Mouse (Mus musculus) megakaryocyte-erythroid progenitor cell, adult 5-6 weeks (primary cell): ENCODE results near the gene Eef1akmt1. TPM values are rescaled to one million over a fixed set of nuclear protein-coding genes. Genes with fewer than 3 reads are reported as not detected.

ENCODE experiments used
- ATAC-seq: replicated peaks from 2 replicates; pipeline ENCODE4 v1.8.0; 2016; ENCODE audit warnings: mild to moderate bottlenecking, inconsistent platforms; ENCODE audit not compliant: severe bottlenecking, poor library complexity, low FRiP score, low TSS enrichment
- total RNA-seq, 2 experiments: library from RNA; stranded (forward) in 1 of 2; stranded (reverse) in 1 of 2; fragments of 200-1000, 215-1000 nt in 1 of 2; fragments of >200 nt in 1 of 2; fragmentation: Nextera tagmentation in 1 of 2; gene quantifications; 2 replicates each; pipeline ENCODE4 v1.2.3; 2014 to 2017

Eef1akmt1 gene
- total RNA-seq, 2 experiments from 2014 or later: 14.7 to 46.4 TPM

- ATAC-seq: no peak
These were observed 17.0 kb downstream of the Eef1akmt1 start for GRCm38 (mm10) chr14:57554434-57554833.

DNA sequence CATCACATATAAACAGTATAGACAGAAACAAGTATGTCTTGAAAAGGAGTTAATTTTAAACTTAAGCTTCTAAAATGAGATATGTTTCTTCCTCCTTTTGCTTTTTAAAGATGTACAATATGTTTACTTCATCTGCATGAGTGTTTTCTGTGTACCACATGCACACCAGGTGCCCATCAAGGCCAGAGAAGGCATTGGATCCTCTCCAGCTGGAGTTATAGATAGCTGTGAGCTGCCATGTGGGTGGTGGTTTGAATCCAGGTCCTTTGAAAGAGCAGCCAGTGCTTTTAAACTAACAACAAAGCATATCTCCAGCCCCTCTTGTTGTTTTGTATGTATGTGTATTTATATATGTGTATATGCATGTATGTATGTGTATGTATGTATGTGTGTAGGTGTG, 18.5 kb downstream of the Eef1akmt1 start:
- no peak for ATAC-seq

GRCm38 (mm10) chr14:57547062-57547461, 24.4 kb downstream of the Eef1akmt1 start:
- ATAC-seq: no peak

DNA sequence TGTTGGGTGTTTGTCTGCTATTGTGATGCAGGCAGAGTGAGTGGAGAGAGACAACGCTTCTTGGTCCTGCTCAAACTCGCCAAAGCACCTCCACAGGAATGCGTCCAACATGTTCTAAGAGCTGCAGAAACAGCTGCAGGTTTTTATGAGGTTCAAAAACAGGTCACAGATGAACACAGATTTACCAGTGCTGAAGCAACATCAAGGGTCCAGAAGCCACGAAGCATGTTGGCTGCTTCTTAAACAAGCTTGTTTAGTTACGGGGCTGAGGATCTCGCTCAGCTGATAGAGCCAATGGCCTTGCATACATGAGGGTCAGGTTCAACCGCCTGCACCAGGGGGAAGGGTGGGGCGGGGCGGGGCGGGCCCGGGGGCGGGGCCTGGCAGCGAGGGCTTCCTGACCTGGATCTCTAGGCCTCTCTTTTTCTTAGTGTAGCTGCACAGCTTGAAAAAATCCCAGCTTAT, 24.8 kb downstream of the Eef1akmt1 start:
- ATAC-seq: 0 out of 2 replicates have a peak, but pooled peaks have one; percentile 45

- no peak for ATAC-seq
These were observed 25.3 kb downstream of the Eef1akmt1 start for GRCm38 (mm10) chr14:57546131-57546530.

DNA sequence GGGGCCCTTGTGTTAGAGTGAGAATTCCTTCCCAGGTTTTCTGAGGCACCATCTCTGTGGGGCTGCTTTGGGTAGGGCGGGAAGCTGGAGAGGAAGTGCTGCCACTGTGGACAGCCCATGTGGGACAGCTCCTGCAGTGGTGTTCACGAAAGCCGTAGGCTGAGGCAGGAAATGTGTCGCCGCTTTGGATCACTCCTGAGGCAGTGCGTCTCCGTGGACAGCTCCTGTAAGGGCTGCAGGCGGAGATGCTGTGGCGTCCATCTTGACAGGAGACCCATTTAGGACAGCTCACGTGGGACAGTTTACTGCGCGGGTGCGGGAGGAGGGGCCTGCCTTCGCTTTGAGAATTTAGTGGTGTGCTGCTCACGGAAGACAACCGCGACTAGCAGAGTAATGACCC, 25.9 kb downstream of the Eef1akmt1 start:
- ATAC-seq: no peak

DNA sequence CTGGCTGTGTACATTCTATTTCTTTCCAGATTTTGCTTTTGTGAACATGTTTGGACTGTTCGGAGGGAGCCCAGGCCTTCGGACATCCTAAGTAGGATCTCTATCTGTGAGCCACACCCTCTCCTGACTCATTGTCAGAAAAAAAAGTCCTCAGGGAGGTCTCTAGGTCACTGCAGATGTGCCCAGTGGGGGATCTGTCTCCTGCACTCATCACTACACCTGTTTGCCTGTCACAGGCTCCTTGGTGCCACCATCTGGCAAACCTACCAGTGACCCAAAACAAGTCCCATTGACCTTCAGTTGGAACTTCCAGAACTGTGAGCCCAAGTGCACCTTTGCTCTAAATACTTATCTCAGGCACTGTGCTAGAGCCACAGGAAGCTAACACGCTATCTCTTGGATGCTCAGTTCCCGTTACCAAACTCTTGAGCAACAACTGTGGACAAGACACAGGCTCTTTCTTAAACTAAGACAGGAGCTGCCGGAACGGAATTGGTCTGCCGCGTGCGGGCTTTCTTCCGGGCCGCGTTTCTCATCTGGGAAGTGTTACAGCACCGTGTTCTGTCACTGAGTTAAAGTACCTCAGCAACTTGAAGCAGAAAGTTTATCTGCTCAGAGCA, 27.9 kb downstream of the Eef1akmt1 start:
- no peak for ATAC-seq

DNA sequence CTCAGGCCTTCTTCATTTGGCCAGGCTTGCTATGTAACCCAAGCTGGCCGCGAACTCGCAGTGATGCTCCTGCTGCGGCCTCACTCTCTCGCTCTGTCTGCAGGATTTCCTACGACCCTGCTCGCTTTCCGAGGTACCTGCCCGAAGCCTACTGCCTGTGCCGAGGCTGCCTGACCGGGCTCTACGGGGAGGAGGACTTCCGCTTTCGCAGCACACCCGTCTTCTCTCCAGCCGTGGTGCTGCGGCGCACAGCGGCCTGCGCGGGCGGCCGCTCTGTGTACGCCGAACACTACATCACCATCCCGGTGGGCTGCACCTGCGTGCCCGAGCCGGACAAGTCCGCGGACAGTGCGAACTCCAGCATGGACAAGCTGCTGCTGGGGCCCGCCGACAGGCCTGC, 29.2 kb downstream of the Eef1akmt1 start:
- no peak; the same call in 1 of the 2 replicates for ATAC-seq

GRCm38 (mm10) chr14:57540683-57541082, 30.7 kb downstream of the Eef1akmt1 start:
- ATAC-seq: no peak

DNA sequence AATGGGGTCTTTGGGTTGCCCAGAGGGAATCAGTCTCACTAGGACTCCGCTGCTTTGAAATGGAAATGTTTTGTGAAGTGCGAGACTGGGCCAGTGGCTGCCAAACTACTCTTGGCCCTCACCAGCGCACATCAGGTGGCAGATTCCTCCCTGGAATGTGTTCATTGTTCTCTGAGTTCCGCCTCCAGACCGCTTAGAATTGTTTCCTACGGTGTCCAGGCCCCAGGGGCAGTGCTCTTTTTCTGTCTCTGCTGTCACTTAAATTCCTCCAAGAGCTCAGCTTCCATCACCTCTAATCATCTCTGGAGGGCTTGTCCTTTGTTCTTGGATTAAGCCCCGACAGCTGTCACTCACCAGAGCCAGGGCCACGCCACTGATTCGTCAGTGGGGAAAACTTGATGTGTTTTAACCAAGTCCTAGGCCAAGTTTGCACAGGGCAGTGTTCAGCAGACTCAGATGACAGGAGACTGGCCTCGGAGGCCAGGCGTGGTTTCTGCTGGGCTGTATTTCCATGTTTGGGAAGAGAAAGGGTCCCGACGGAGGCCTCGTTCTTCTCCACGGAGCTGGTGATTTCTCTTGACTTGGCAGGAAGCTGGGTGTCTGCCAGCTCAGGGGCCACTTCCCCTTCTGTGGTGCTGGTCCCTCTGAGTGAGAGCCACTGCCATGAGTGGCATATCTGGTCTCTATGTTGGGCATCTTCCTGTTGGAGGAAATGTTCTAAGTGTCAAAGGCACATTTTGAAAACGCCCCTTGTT, 34.0 kb downstream of the Eef1akmt1 start:
- ATAC-seq: no peak

DNA sequence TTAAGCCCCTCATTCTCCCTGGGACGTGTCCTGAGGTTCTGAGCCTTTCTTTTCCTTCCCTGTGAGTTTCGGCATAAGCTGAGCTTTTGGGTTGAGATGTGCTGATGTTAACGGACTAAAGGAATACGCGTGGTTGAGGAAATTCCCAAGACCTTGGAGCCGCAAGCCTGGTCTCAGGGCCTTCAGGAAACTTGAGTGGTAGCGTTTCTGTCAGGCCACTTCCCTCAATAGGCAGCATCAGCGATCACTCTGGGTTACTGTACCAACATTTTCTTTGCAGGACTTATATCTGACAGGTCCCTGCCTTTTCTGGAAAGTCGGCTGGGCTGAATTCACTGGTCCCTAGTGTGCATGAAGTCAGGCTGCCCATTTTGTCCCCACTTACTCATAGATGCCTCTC, 34.6 kb downstream of the Eef1akmt1 start:
- no peak for ATAC-seq

GRCm38 (mm10) chr14:57535646-57536045, 35.8 kb downstream of the Eef1akmt1 start:
- no peak for ATAC-seq

- no peak for ATAC-seq
These were observed 36.5 kb downstream of the Eef1akmt1 start for GRCm38 (mm10) chr14:57534961-57535360.

DNA sequence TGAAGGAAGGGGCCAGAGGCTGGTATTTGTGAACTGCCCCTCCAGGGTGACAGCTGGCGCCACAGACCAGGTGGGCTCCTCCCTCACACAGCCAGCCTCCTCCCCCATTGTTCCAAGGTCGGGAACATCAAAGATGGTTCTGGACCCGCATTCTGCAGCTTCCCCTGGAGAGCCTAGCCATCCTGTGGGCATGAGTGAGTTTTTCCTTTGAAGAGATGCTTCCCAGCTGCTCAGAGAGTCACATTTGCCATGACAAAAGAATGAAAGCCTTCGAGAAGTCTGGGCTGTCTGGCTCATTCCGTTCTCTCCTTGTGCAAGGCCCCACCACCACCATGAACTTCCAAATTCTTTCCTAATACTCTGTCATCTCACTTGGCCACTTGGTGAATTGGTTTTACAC, 37.1 kb downstream of the Eef1akmt1 start:
- no peak for ATAC-seq

GRCm38 (mm10) chr14:57533841-57534240, 37.6 kb downstream of the Eef1akmt1 start:
- no peak for ATAC-seq

DNA sequence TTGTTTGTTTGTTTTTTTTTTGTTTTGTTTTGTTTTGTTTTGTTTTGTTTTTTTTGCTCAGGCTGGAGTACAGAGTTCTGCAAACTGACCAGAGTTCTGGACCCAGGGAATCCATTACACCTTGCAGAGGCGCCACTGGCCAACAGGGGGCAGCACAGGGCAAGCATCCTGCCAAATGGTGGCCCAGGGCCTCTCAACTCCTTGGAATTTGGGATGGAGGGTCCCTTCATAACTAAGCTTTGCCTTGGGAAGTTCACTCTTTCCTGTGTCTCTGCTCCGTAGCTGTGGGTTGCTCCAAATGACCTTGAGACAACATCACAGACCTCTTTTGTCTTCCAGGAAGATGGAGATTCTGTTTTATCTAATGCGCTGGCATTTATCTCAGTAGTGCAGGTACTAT, 38.2 kb downstream of the Eef1akmt1 start:
- ATAC-seq: peak; percentile 56; the same call in 1 of the 2 replicates

- no peak for ATAC-seq
These were observed 38.8 kb downstream of the Eef1akmt1 start for GRCm38 (mm10) chr14:57532577-57532976.

DNA sequence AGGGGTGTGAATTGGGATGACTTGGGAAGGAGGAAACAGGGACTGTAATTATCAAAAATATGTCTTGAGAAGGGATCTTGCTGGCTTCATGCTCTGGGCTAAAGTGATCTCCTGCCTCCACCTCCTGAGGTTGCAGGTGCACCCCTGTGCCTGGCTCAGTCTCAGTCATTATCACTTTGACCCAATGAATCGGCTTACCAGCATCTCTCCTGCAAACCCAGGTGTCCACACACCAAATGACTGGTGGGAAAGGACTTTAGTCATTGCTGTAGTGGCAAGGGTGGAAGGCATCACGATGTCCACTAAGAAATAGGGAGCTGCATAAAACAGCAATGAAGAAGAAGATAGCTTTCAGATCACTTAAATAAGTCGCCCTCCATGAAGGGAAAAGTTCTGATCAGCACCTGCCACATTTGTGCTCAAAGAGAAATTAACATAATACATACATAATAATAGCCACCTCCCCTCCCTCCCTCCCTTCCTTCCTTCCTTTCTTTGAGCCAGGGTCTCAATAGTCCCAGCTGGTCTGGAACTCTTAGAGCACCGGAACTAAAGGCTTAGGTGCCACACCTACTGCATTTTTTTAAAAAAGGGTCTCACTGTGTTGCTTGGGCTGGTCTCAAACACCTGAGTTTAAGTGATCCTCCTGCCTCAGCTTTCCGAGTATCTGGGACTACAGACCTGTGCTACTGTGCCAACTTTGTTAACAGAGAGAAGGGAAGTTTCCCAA, 41.5 kb downstream of the Eef1akmt1 start:
- no peak for ATAC-seq

- ATAC-seq: 0 out of 2 replicates have a peak, but pooled peaks have one; percentile 31
These were observed 42.2 kb downstream of the Eef1akmt1 start for GRCm38 (mm10) chr14:57529086-57529785.

- ATAC-seq: no peak
These were observed 43.8 kb downstream of the Eef1akmt1 start for GRCm38 (mm10) chr14:57527598-57527997.
